Mouse (Mus musculus): ENCODE results near the gene Knop1. TPM values are rescaled to one million over a fixed set of nuclear protein-coding genes. Genes with fewer than 3 reads are reported as not detected.

Knop1 gene
- polyA plus RNA-seq, 1 experiment: 13.4 TPM

DNA sequence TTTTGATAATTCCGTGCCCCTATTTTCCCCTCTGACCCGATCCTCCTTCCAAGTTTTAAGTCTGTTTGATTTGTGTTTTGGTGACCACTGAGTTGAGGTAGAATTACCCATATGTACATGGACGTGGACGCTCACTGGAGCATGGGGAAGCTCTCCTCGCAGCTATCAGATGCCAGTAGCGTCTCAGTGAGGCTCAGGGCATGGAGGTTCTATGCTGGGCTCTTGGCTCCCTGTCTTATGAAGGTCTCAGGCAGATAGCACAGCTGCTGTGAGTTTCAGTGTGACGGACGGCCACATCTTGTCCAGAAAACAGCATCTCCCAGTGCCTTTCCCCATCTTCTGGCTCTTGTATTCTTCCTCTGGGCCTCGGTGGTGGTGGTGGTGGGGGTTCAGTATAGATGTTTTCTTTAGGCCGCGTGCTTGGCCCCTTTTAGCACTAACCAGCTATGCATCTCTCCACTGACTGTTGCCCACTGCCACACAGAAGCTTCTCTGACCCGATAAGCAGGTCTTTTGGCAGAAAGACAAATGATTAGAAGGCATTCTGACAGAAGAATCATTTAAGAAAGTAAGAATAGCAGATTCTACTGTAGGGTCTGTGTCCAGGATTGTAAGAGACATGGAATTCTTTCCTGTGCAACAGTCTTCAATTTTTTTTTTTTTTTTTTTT lies 34.0 kb downstream of the Knop1 start:
- Histone ChIP-seq H3K9me3 (no peaks in the 10 kb centered on the region), H3K36me3 (replicated peaks; ENCODE audit: low read length) (peaks cover 91% of the 10 kb centered on the region), H3K27me3 (replicated peaks) (no peaks in the 10 kb centered on the region), H3K4me1 (peaks cover 45% of the 10 kb centered on the region), H3K4me3 (replicated peaks) (no peak overlapping the region)
- TF ChIP-seq GATA1 (IDR thresholded peaks at IDR 0.05; ENCODE audit: borderline replicate concordance, low read length): no peak
- no peak for TF ChIP-seq FLI1 (IDR thresholded peaks at IDR 0.05; ENCODE audit: low read length)

DNA sequence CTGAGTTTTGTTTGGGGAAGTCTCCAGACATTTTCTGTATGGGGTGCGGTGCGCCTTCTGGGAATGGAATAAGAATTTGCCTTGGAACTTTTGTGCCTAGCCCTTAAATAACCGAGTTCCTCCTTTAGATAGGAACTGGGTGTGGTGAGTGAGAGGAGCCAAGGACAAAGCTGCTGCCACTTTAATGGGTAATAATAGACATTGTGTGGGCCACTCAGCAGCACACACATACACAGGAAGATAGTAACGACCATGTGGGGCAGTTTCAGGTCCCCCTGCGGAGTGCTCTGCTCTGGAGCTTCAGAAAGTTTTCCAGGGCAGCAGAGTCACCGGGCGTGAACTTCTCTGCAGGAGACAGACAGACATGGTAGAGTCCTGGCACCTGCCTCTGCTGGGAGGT lies 34.7 kb downstream of the Knop1 start:
- H3K9me3 ChIP-seq: no peaks in the 10 kb centered on the region
- TF ChIP-seq GATA1 (IDR thresholded peaks at IDR 0.05; ENCODE audit: borderline replicate concordance, low read length) (no peak), FLI1 (IDR thresholded peaks at IDR 0.05; ENCODE audit: low read length) (no peak)
- H3K4me1 ChIP-seq: peaks cover 40% of the 10 kb centered on the region
- no peak overlapping the region for H3K4me3 ChIP-seq (replicated peaks)
- peaks cover 91% of the 10 kb centered on the region for H3K36me3 ChIP-seq (replicated peaks; ENCODE audit: low read length)
- no peaks in the 10 kb centered on the region for H3K27me3 ChIP-seq (replicated peaks)

- H3K27me3 ChIP-seq (replicated peaks): no peaks in the 10 kb centered on the region
- peaks cover 36% of the 10 kb centered on the region for H3K4me1 ChIP-seq
- TF ChIP-seq FLI1 (IDR thresholded peaks at IDR 0.05; ENCODE audit: low read length): no peak
- no peak for TF ChIP-seq GATA1 (IDR thresholded peaks at IDR 0.05; ENCODE audit: borderline replicate concordance, low read length)
- H3K36me3 ChIP-seq (replicated peaks; ENCODE audit: low read length): peaks cover 91% of the 10 kb centered on the region
- no peak overlapping the region for H3K4me3 ChIP-seq (replicated peaks)
- no peaks in the 10 kb centered on the region for H3K9me3 ChIP-seq
Observed at GRCm38 (mm10) chr7:118819666-118820065, 36.4 kb downstream of the Knop1 start.

DNA sequence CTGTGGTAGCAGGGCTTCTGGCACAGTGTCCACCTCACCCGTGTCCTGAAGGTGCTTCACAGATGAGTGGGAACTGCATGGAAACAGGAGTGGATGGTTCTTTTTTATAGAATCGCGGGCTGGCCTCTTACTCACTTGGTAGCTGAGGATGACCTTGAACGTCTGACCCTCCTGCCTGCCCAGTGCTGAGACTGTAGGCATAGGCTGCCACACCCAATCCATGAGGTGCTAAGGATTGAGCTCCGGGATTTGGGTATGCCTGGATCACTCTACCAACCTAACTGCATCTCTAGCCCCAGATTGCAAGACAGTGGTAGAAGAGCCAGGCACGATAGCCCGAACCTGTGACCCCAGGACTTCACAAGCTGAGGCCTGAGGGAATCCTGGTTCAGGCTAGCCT lies 38.3 kb downstream of the Knop1 start:
- H3K4me3 ChIP-seq (replicated peaks): no peak overlapping the region
- no peak for TF ChIP-seq GATA1 (IDR thresholded peaks at IDR 0.05; ENCODE audit: borderline replicate concordance, low read length)
- TF ChIP-seq FLI1 (IDR thresholded peaks at IDR 0.05; ENCODE audit: low read length): no peak
- peaks cover 41% of the 10 kb centered on the region for H3K4me1 ChIP-seq
- H3K36me3 ChIP-seq (replicated peaks; ENCODE audit: low read length): peaks cover 89% of the 10 kb centered on the region
- H3K27me3 ChIP-seq (replicated peaks): no peaks in the 10 kb centered on the region
- no peaks in the 10 kb centered on the region for H3K9me3 ChIP-seq

DNA sequence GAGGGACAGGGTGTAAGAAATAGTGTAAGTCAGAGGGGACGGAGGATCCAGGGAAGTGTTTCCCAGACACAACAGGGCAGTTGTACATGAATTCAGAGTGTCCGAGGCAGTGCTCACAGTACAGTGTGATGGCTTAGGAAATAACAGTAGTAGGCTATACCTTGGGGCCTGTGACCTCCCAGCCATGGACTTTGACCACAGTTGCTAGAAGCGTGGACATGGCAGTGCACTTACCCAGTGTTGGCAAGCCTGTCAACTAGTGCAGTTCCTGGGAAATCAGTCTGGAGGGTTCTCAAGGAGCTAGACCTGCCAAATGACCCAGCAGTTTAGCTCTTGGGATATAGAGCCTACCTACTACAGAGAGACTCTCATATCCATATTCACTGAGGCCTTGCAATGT lies 39.8 kb downstream of the Knop1 start:
- H3K27me3 ChIP-seq (replicated peaks): no peaks in the 10 kb centered on the region
- no peak overlapping the region for H3K4me3 ChIP-seq (replicated peaks)
- TF ChIP-seq GATA1 (IDR thresholded peaks at IDR 0.05; ENCODE audit: borderline replicate concordance, low read length) (no peak), FLI1 (IDR thresholded peaks at IDR 0.05; ENCODE audit: low read length) (no peak)
- peaks cover 44% of the 10 kb centered on the region for H3K4me1 ChIP-seq
- H3K9me3 ChIP-seq: no peaks in the 10 kb centered on the region
- H3K36me3 ChIP-seq (replicated peaks; ENCODE audit: low read length): peaks cover 78% of the 10 kb centered on the region

GRCm38 (mm10) chr7:118813592-118813991 lies 42.5 kb downstream of the Knop1 start:
- Histone ChIP-seq H3K4me1 (peaks cover 65% of the 10 kb centered on the region), H3K9me3 (no peaks in the 10 kb centered on the region), H3K4me3 (replicated peaks) (peak overlapping the region; percentile 17), H3K27me3 (replicated peaks) (no peaks in the 10 kb centered on the region), H3K36me3 (replicated peaks; ENCODE audit: low read length) (peaks cover 78% of the 10 kb centered on the region)
- no peak for TF ChIP-seq GATA1 (IDR thresholded peaks at IDR 0.05; ENCODE audit: borderline replicate concordance, low read length)
- no peak for TF ChIP-seq FLI1 (IDR thresholded peaks at IDR 0.05; ENCODE audit: low read length)

DNA sequence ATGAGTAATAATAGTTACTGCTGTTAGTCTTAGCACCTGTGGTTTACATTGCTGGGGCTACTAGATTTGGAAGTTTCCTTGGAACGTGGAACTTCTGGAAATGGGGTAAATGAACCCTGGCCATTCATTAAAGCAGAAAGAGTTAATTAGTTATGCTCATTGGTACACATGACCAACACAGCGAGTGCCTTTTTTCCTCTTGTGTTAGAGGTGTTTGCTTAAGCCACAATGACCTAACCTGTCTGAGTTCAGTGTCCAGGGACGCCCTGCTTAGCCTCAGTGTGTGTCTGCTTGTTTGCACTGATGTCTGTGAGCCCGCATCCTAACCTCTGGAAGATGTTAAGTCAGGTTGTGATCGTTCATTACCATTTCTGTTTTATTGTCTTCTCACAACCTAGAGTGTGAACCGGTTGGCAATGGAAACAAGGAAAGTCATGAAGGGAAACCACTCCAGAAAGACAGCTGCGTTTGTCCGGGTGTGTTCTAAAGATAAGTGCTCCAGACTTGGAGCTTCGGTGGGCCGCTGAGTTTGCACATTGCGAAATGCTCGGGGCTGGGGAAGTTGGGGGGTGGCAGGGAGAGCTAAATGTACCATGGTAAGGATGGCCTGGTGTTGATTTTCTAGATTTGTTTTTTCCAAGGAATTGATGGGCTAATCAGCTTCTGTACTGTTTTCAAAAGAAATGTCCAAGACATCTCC lies 44.5 kb downstream of the Knop1 start:
- Histone ChIP-seq H3K9me3 (no peaks in the 10 kb centered on the region), H3K36me3 (replicated peaks; ENCODE audit: low read length) (peaks cover 79% of the 10 kb centered on the region)
- no peak for TF ChIP-seq FLI1 (IDR thresholded peaks at IDR 0.05; ENCODE audit: low read length)
- no peak for TF ChIP-seq GATA1 (IDR thresholded peaks at IDR 0.05; ENCODE audit: borderline replicate concordance, low read length)

DNA sequence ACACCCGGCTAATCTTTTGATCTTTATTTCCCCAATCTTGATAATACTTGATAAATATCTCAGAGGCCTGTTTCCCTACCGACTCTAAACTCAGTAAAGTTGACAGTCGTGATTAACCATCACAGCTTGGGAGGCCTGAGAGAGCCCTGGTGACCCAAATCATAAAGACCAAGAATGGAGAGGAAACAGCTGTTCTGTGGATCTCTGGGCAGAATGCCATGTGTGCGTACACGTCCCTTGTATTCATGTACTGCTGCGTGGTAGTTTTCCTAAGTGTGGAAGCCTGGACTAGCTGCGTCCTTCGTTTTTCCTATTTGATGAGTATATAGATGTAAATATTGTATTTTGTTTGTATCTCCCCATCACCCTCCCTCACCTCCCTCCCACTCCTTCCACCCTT lies 48.2 kb downstream of the Knop1 start:
- no peak overlapping the region for H3K4me3 ChIP-seq (replicated peaks)
- H3K9me3 ChIP-seq: no peaks in the 10 kb centered on the region
- H3K27me3 ChIP-seq (replicated peaks): no peaks in the 10 kb centered on the region
- peaks cover 82% of the 10 kb centered on the region for H3K36me3 ChIP-seq (replicated peaks; ENCODE audit: low read length)
- peaks cover 35% of the 10 kb centered on the region for H3K4me1 ChIP-seq
- TF ChIP-seq FLI1 (IDR thresholded peaks at IDR 0.05; ENCODE audit: low read length): no peak
- no peak for TF ChIP-seq GATA1 (IDR thresholded peaks at IDR 0.05; ENCODE audit: borderline replicate concordance, low read length)

More for the DNA sequence above, 44.5 kb downstream of the Knop1 start:
- peaks cover 65% of the 10 kb centered on the region for H3K4me1 ChIP-seq
- H3K4me3 ChIP-seq (replicated peaks): peak overlapping the region; percentile 79
- no peaks in the 10 kb centered on the region for H3K27me3 ChIP-seq (replicated peaks)

GRCm38 (mm10) chr7:118806631-118807411 lies 49.2 kb downstream of the Knop1 start:
- Histone ChIP-seq H3K9me3 (no peaks in the 10 kb centered on the region), H3K4me3 (replicated peaks) (no peak overlapping the region), H3K4me1 (peaks cover 37% of the 10 kb centered on the region), H3K36me3 (replicated peaks; ENCODE audit: low read length) (peaks cover 89% of the 10 kb centered on the region), H3K27me3 (replicated peaks) (no peaks in the 10 kb centered on the region)
- TF ChIP-seq GATA1 (IDR thresholded peaks at IDR 0.05; ENCODE audit: borderline replicate concordance, low read length): no peak
- TF ChIP-seq FLI1 (IDR thresholded peaks at IDR 0.05; ENCODE audit: low read length): no peak

DNA sequence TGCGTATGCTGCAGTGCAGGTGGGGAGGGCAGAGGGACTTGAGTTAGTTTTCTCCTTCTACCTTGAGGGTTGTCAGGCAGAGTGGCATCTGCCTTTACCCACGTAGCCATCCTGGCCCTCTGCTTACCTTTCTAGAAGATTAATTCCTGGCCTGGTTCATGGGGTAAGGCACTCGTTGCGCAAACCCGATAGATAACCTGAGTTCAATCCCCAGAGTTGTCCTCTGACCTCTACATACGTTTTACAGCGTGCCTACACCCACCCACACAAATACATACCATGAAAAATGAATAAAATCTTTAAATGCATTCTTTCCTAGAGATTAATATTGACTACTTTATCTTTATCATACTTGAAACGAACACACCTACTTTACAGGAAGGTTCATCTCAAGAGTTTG lies 52.6 kb downstream of the Knop1 start:
- no peak overlapping the region for H3K4me3 ChIP-seq (replicated peaks)
- H3K27me3 ChIP-seq (replicated peaks): no peaks in the 10 kb centered on the region
- peaks cover 89% of the 10 kb centered on the region for H3K36me3 ChIP-seq (replicated peaks; ENCODE audit: low read length)
- TF ChIP-seq GATA1 (IDR thresholded peaks at IDR 0.05; ENCODE audit: borderline replicate concordance, low read length): no peak
- no peak for TF ChIP-seq FLI1 (IDR thresholded peaks at IDR 0.05; ENCODE audit: low read length)
- peaks cover 23% of the 10 kb centered on the region for H3K4me1 ChIP-seq
- H3K9me3 ChIP-seq: no peaks in the 10 kb centered on the region

All from megakaryocyte, embryonic 14.5 days (primary cell).